8 mouse cellular contexts compared by ENCODE assay signal in genomic region chr6:84585686-84586300, GRCm38 (mm10). TPM values are rescaled to one million over a fixed set of nuclear protein-coding genes. Genes with fewer than 3 reads are reported as not detected.
A peak's percentile ranks its signal among the peaks of the same experiment; 100 is the strongest.
DNase-seq lines count a peak whose midpoint lies in the region; ATAC-seq and TF ChIP-seq lines count a peak whose summit lies in the region.

No protein-coding gene starts in this region.

- no peak for DNase-seq in left cerebral cortex, adult 2 months (ENCODE audit: extremely low spot score in 1 of 2, low spot score in 2 of 2)
- no peak for DNase-seq in left cerebral cortex, postnatal 25 days (ENCODE audit: low spot score in 2 of 2)
- peak; percentile 36 for DNase-seq in forelimb bud, embryonic 11.5 days (ENCODE audit: low read depth, low spot score)
- DNase-seq in kidney, postnatal 0 days (ENCODE audit: low spot score) = peak; percentile 29
- no peak for DNase-seq in cerebellum, adult 11-12 months
- no peak for DNase-seq in urinary bladder, postnatal 14 days (ENCODE audit: low spot score)
- DNase-seq in gastrocnemius, adult 18-20 months (ENCODE audit: low spot score) = no peak

- H3K27ac ChIP-seq in left cerebral cortex, adult 2 months = no peak overlapping the region
- no peak overlapping the region for H3K27ac ChIP-seq in kidney, postnatal 0 days
- H3K27ac ChIP-seq in neural tube, embryonic 13.5 days (replicated peaks) = 0 out of 2 replicates have a peak overlapping the region, but pooled peaks have one; percentile 5

- H3K4me3 ChIP-seq in left cerebral cortex, adult 2 months = peak overlapping the region; percentile 19
- peak overlapping the region; percentile 47 for H3K4me3 ChIP-seq in kidney, postnatal 0 days (replicated peaks; ENCODE audit: low read depth, low read length)
- peak overlapping the region; percentile 45 for H3K4me3 ChIP-seq in neural tube, embryonic 13.5 days

- intact Hi-C loops in left cerebral cortex, adult 2 months (cut with DNase I) = no loop called here
- intact Hi-C loops in left cerebral cortex, postnatal 25 days (cut with DNase I) = loop anchor here (2.0 to 10.0 kb wide), 2 partner anchors 159 to 871 kb away; partner anchors contain the start of gene Vax2

- H3K36me3 ChIP-seq in kidney, postnatal 0 days (ENCODE audit: insufficient read depth, low read length) = no peaks in the 10 kb centered on the region
- H3K36me3 ChIP-seq in neural tube, embryonic 13.5 days = no peaks in the 10 kb centered on the region

- peaks cover 83% of the 10 kb centered on the region for H3K27me3 ChIP-seq in kidney, postnatal 0 days (ENCODE audit: insufficient read depth, low read length)
- peaks cover 97% of the 10 kb centered on the region for H3K27me3 ChIP-seq in neural tube, embryonic 13.5 days

- H3K9ac ChIP-seq in kidney, postnatal 0 days (ENCODE audit: low read depth, low read length) = 0 out of 2 replicates have a peak overlapping the region, but pooled peaks have one; percentile 40
- peak overlapping the region; percentile 52; the same call in 1 of the 2 replicates for H3K9ac ChIP-seq in neural tube, embryonic 13.5 days

- TF ChIP-seq CTCF in left cerebral cortex, adult 2 months (IDR thresholded peaks at IDR 0.05) = no peak
- no peak for TF ChIP-seq CTCF in kidney, postnatal 0 days (IDR thresholded peaks at IDR 0.05; ENCODE audit: low read depth)

- under 1% methylated on average over 36 of the region's 37 CpGs for WGBS in kidney, postnatal 0 days
- under 1% methylated on average over 37 of the region's 37 CpGs for WGBS in neural tube, embryonic 13.5 days

- no peaks in the 10 kb centered on the region for H3K9me3 ChIP-seq in kidney, postnatal 0 days (replicated peaks; ENCODE audit: low read length)
- no peaks in the 10 kb centered on the region for H3K9me3 ChIP-seq in neural tube, embryonic 13.5 days

- peak overlapping the region; percentile 83 for H3K4me2 ChIP-seq in kidney, postnatal 0 days (ENCODE audit: low read length)
- peak overlapping the region; percentile 84 for H3K4me2 ChIP-seq in neural tube, embryonic 13.5 days

- peaks cover 46% of the 10 kb centered on the region; the same call in 1 of the 2 replicates for H3K4me1 ChIP-seq in kidney, postnatal 0 days (replicated peaks; ENCODE audit: insufficient read depth, low read length)
- peaks cover 74% of the 10 kb centered on the region for H3K4me1 ChIP-seq in neural tube, embryonic 13.5 days (replicated peaks)

- no peak for ATAC-seq in kidney, postnatal 0 days (replicated peaks; ENCODE audit: low FRiP score, low read depth)
- no peak for ATAC-seq in neural tube, embryonic 13.5 days (ENCODE audit: low read depth)

RNA-seq across cellular contexts. Expression of gene Cyp26b1, which starts 7.9 kb away (rescaled TPM):
- total RNA-seq in left cerebral cortex, adult 2 months (2021) = 10 to 100 TPM in 1 of 2 experiments, 1 to 10 TPM in 1; 7.9 to 11.9 TPM
- total RNA-seq in left cerebral cortex, postnatal 25 days (2021) = 10 to 100 TPM; 10.1 TPM
- polyA plus RNA-seq in kidney, postnatal 0 days (2015; fragmentation: Nextera tagmentation; extraction: Ambion mirVana) = 2.9 and 3.2 TPM in 2 replicates
- polyA plus RNA-seq in neural tube, embryonic 13.5 days (2015; fragmentation: Nextera tagmentation; extraction: Ambion mirVana) = 5.7 and 7.5 TPM in 2 replicates
- 1 to 10 TPM; 1.1 to 2.1 TPM for total RNA-seq in gastrocnemius, adult 18-20 months (2021)

Comparison
In these comparisons a context has a peak if more than half of its experiments do, and no peak if none do; other contexts are left out.
1. DNase-seq: peak in forelimb bud, embryonic 11.5 days (single experiment) and kidney, postnatal 0 days (single experiment); none in left cerebral cortex, adult 2 months (0 of 2), left cerebral cortex, postnatal 25 days (0 of 2), cerebellum, adult 11-12 months (single experiment), urinary bladder, postnatal 14 days (single experiment) and gastrocnemius, adult 18-20 months (single experiment).
2. Peak in every context shown above with its lines, with median percentiles within 50 percentile points of each other: H3K4me3 ChIP-seq.